Mouse (Mus musculus) MEL (cell line): ENCODE results near the gene Rad51d. TPM values are rescaled to one million over a fixed set of nuclear protein-coding genes. Genes with fewer than 3 reads are reported as not detected.

Experiments
- DNase-seq: peaks from one replicate; pipeline ENCODE4 v3.0.0; 2011; ENCODE audit warnings: low read depth, low spot score
- H3K27ac ChIP-seq: 2 replicates; pipeline ENCODE4 v1.5.1; 2012; ENCODE audit warnings: low read depth, mild to moderate bottlenecking, control low read depth, low read length, moderate library complexity; ENCODE audit not compliant: control insufficient read depth
- H3K27me3 ChIP-seq, 2 experiments: fragments of 150-350 bp in 1 of 2; sonication (generic) in 1 of 2; 2 replicates each; pipeline ENCODE4 v1.6.1; 2012; ENCODE audit warnings: low read length in 2 of 2, mild to moderate bottlenecking in 2 of 2, improper control_type of control experiment in 1 of 2, moderate library complexity in 1 of 2; ENCODE audit not compliant: insufficient read depth in 2 of 2, control insufficient read depth in 1 of 2
- H3K36me3 ChIP-seq, 2 experiments: 2 replicates each; pipeline ENCODE4 v1.6.1; 2012 to 2014; ENCODE audit warnings: low read length in 2 of 2, improper control_type of control experiment in 1 of 2, inconsistent platforms in 1 of 2, mild to moderate bottlenecking in 1 of 2; ENCODE audit not compliant: insufficient read depth in 2 of 2, control insufficient read depth in 1 of 2
- H3K4me1 ChIP-seq, 2 experiments: fragments of 150-350 bp in 1 of 2; sonication (generic) in 1 of 2; 2 replicates each; pipeline ENCODE4 v1.6.1; 2012; ENCODE audit warnings: low read length in 2 of 2, improper control_type of control experiment in 1 of 2, mild to moderate bottlenecking in 1 of 2; ENCODE audit not compliant: insufficient read depth in 2 of 2, control insufficient read depth in 1 of 2
- H3K4me3 ChIP-seq, 2 experiments: fragments of 150-350 bp in 1 of 2; sonication (generic) in 1 of 2; 2 replicates each; pipeline ENCODE4 v1.5.1; 2012; ENCODE audit warnings: low read depth in 2 of 2, low read length in 2 of 2, mild to moderate bottlenecking in 2 of 2, moderate library complexity in 2 of 2, control low read depth in 1 of 2, improper control_type of control experiment in 1 of 2; ENCODE audit not compliant: control insufficient read depth in 1 of 2, insufficient read depth in 1 of 2
- H3K79me2 ChIP-seq: 2 replicates; pipeline ENCODE4 v1.6.1; 2012; ENCODE audit warnings: mild to moderate bottlenecking, low read length, moderate library complexity; ENCODE audit not compliant: control insufficient read depth, poor library complexity, insufficient read depth
- H3K9ac ChIP-seq: 2 replicates; pipeline ENCODE4 v1.6.1; 2012; ENCODE audit warnings: low read depth, mild to moderate bottlenecking, control low read depth, low read length, moderate library complexity; ENCODE audit not compliant: control insufficient read depth, poor library complexity, severe bottlenecking
- H3K9me3 ChIP-seq: fragments of 150-350 bp; sonication (generic); replicated peaks from 2 replicates; pipeline ENCODE4 v1.6.1; 2012; ENCODE audit warnings: mild to moderate bottlenecking, low read length, improper control_type of control experiment, moderate library complexity; ENCODE audit not compliant: insufficient read depth
- BHLHE40 ChIP-seq: IDR thresholded peaks from 2 replicates; pipeline ENCODE4 v1.6.1; 2012; ENCODE audit warnings: low read depth, mild to moderate bottlenecking, inconsistent platforms, low read length, improper control_type of control experiment, borderline replicate concordance
- CHD1 ChIP-seq: IDR thresholded peaks from 2 replicates; pipeline ENCODE4 v1.6.1; 2012; ENCODE audit warnings: low read depth, mild to moderate bottlenecking, inconsistent platforms, low read length, improper control_type of control experiment
- CHD2 ChIP-seq: IDR thresholded peaks from 2 replicates; pipeline ENCODE4 v1.6.1; 2011; ENCODE audit warnings: low read length, improper control_type of control experiment
- CTCF ChIP-seq, 3 experiments: IDR thresholded peaks in 2 of 3; conservative IDR thresholded peaks in 1 of 3; 2 replicates each; pipeline ENCODE4 v1.5.1; 2011 to 2012; ENCODE audit warnings: low read length in 3 of 3, low read depth in 2 of 3, mild to moderate bottlenecking in 2 of 3, improper control_type of control experiment in 1 of 3, inconsistent platforms in 1 of 3, mixed read lengths in 1 of 3, moderate library complexity in 1 of 3; ENCODE audit not compliant: control insufficient read depth in 1 of 3, insufficient read depth in 1 of 3, poor library complexity in 1 of 3, severe bottlenecking in 1 of 3
- E2F4 ChIP-seq: IDR thresholded peaks from 2 replicates; pipeline ENCODE4 v1.6.1; 2011; ENCODE audit warnings: low read depth, low read length, improper control_type of control experiment, borderline replicate concordance
- EP300 ChIP-seq, 2 experiments: IDR thresholded peaks; 2 replicates each; pipeline ENCODE4 v1.6.1; 2011; ENCODE audit warnings: improper control_type of control experiment in 2 of 2, low read length in 2 of 2, low read depth in 1 of 2, mild to moderate bottlenecking in 1 of 2
- GATA1 ChIP-seq: IDR thresholded peaks from 2 replicates; pipeline ENCODE4 v1.6.1; 2011; ENCODE audit warnings: low read depth, low read length, improper control_type of control experiment
- HCFC1 ChIP-seq: IDR thresholded peaks from 2 replicates; pipeline ENCODE4 v1.6.1; 2012; ENCODE audit warnings: low read depth, mild to moderate bottlenecking, inconsistent platforms, low read length, improper control_type of control experiment, moderate library complexity
- MAFK ChIP-seq: IDR thresholded peaks from 2 replicates; pipeline ENCODE4 v1.6.1; 2011; ENCODE audit warnings: low read depth, mild to moderate bottlenecking, low read length, improper control_type of control experiment, borderline replicate concordance
- MAX ChIP-seq: IDR thresholded peaks from 2 replicates; pipeline ENCODE4 v1.6.1; 2011; ENCODE audit warnings: low read length, improper control_type of control experiment
- MAZ ChIP-seq: IDR thresholded peaks from 2 replicates; pipeline ENCODE4 v1.6.1; 2012; ENCODE audit warnings: low read depth, mild to moderate bottlenecking, inconsistent platforms, low read length, improper control_type of control experiment
- MXI1 ChIP-seq: IDR thresholded peaks from 2 replicates; pipeline ENCODE4 v1.6.1; 2011; ENCODE audit warnings: mild to moderate bottlenecking, low read depth, low read length, improper control_type of control experiment
- MYB ChIP-seq: IDR thresholded peaks from 2 replicates; pipeline ENCODE4 v1.6.1; 2011; ENCODE audit warnings: mild to moderate bottlenecking, low read depth, low read length, improper control_type of control experiment
- POLR2A ChIP-seq, 2 experiments: IDR thresholded peaks; 2 replicates each; pipeline ENCODE4 v1.6.1; 2011 to 2012; ENCODE audit warnings: low read length in 2 of 2, mild to moderate bottlenecking in 2 of 2, control low read depth in 1 of 2, improper control_type of control experiment in 1 of 2, low read depth in 1 of 2, moderate library complexity in 1 of 2; ENCODE audit not compliant: control insufficient read depth in 1 of 2, insufficient read depth in 1 of 2, poor library complexity in 1 of 2
- POLR2AphosphoS2 ChIP-seq: IDR thresholded peaks from 2 replicates; pipeline ENCODE4 v1.6.1; 2011; ENCODE audit warnings: low read length, improper control_type of control experiment
- POLR2AphosphoS5 ChIP-seq: IDR thresholded peaks from 2 replicates; pipeline ENCODE4 v1.6.1; 2012; ENCODE audit warnings: low read depth, borderline replicate concordance, mild to moderate bottlenecking, inconsistent platforms, low read length, moderate library complexity, mixed read lengths
- RAD21 ChIP-seq: IDR thresholded peaks from 2 replicates; pipeline ENCODE4 v1.6.1; 2011; ENCODE audit warnings: mild to moderate bottlenecking, low read depth, low read length, improper control_type of control experiment
- RCOR1 ChIP-seq: IDR thresholded peaks from 2 replicates; pipeline ENCODE4 v1.6.1; 2012; ENCODE audit warnings: low read depth, mild to moderate bottlenecking, inconsistent platforms, low read length, improper control_type of control experiment
- TAL1 ChIP-seq: IDR thresholded peaks from 2 replicates; pipeline ENCODE4 v1.6.1; 2012; ENCODE audit warnings: mild to moderate bottlenecking, inconsistent platforms, low read length, moderate library complexity, mixed read lengths
- TBP ChIP-seq: IDR thresholded peaks from 2 replicates; pipeline ENCODE4 v1.8.0; 2011; ENCODE audit warnings: low read depth, low read length, improper control_type of control experiment
- TCF12 ChIP-seq: IDR thresholded peaks from 2 replicates; pipeline ENCODE4 v1.6.1; 2014; ENCODE audit warnings: low read depth, mild to moderate bottlenecking, inconsistent platforms, low read length, improper control_type of control experiment, moderate library complexity
- UBTF ChIP-seq: IDR thresholded peaks from 2 replicates; pipeline ENCODE4 v1.6.1; 2012; ENCODE audit warnings: low read depth, mild to moderate bottlenecking, inconsistent platforms, low read length, improper control_type of control experiment, moderate library complexity, borderline replicate concordance; ENCODE audit not compliant: insufficient read depth
- USF1 ChIP-seq: IDR thresholded peaks from 2 replicates; pipeline ENCODE4 v1.6.1; 2014; ENCODE audit warnings: low read depth, mild to moderate bottlenecking, inconsistent platforms, low read length, improper control_type of control experiment, moderate library complexity
- USF2 ChIP-seq, 2 experiments: IDR thresholded peaks; 2 replicates each; pipeline ENCODE4 v1.6.1; 2011 to 2012; ENCODE audit warnings: improper control_type of control experiment in 2 of 2, low read length in 2 of 2, borderline replicate concordance in 1 of 2, inconsistent platforms in 1 of 2, low read depth in 1 of 2, mild to moderate bottlenecking in 1 of 2; ENCODE audit not compliant: insufficient read depth in 1 of 2
- ZMIZ1 ChIP-seq: IDR thresholded peaks from 2 replicates; pipeline ENCODE4 v1.6.1; 2012; ENCODE audit warnings: low read depth, mild to moderate bottlenecking, inconsistent platforms, low read length, improper control_type of control experiment, moderate library complexity
- ZNF384 ChIP-seq: IDR thresholded peaks from 2 replicates; pipeline ENCODE4 v1.6.1; 2012; ENCODE audit warnings: low read depth, mild to moderate bottlenecking, inconsistent platforms, low read length, improper control_type of control experiment
- polyA plus RNA-seq, 2 experiments: library from polyadenylated mRNA; stranded (reverse) in 1 of 2; unstranded in 1 of 2; fragments of >175 nt in 1 of 2; fragments of >200 nt in 1 of 2; gene quantifications; 2 replicates each; pipeline versions ENCODE4 v1.2.1 to v1.2.4; 2012; ENCODE audit warnings: low replicate concordance in 2 of 2, low read depth in 1 of 2; ENCODE audit not compliant: insufficient read length in 2 of 2, insufficient read depth in 1 of 2, missing spikeins in 1 of 2
- total RNA-seq: library from RNA; depleted of rRNA; stranded (reverse); fragments of 300-350 nt; gene quantifications from 2 replicates; pipeline ENCODE4 v1.2.3, GENCODE M21; 2012

Gene Rad51d
- total and polyA plus RNA-seq, 3 experiments, result 21.1 to 30.0 TPM; not detected in 1

DNA sequence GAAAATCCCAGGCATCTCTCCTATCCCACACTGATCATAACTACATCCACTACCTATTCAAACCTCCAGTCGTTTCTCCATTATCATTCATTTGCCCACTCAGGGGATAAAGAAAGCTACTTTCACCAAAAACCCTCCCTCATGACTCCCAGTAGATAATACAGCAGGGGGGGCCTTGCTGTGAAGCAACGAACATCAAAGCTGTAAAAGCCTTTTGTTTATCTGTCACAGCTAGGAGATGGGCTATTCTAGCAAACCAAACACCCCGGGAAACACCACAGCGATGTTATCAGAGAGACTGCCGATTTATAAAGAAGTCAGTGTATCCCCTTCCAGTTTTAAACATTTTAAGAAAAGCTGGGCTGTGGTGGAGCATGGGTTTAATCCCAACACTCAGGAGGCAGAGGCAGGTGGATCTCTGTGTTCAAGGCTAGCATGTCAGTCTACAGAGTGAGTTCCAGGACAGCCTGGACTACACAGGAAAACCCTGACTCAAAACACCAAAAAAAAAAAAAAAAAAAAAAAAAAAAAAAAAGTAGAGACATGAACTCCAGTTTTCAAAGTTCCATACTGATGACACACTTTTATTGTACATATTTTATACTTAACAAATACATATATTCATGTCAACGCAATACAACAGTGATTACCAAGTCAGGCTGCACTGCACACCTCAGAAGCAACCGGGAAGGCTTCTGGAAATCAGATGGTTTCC, 23.4 kb downstream of the Rad51d start (continued):
- TF ChIP-seq POLR2AphosphoS5 (no peak), CHD2 (no peak), MXI1 (peak; percentile 36; the same call in 1 of the 2 replicates)
- TF ChIP-seq, all 39 proteins: peak for 9

DNA sequence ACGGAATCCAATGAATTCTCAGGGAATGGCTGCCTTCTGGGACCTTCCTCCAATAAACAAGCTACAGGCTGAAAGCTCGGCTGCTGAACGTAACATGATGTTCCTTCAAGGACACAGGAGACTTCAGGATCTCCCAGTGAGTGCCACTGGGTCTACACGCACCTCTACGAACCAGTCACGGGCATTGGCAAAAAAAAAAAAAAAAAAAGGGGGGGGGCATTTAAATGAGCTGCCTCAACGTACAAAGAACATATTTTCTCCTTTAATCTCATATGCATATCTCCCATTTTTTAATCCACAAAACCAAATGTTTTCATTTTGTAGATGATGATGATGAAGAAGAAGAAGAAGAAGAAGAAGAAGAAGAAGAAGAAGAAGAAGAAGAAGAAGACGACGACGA, 24.5 kb downstream of the Rad51d start:
- no peak for DNase-seq
- no peaks in the 10 kb centered on the region for H3K27me3 ChIP-seq
- H3K79me2 ChIP-seq, result peaks cover 15% of the 10 kb centered on the region
- peaks cover 21 to 40% of the 10 kb centered on the region in 2 experiments for H3K4me1 ChIP-seq
- H3K9me3 ChIP-seq, result no peaks in the 10 kb centered on the region
- H3K4me3 ChIP-seq, result peak overlapping the region in 1 of 2 experiments; percentile 39; a peak in 2 of 4 replicates
- peak; percentile 60 for TF ChIP-seq ZNF384
- TF ChIP-seq GATA1, result no peak
- TF ChIP-seq TAL1, result no peak
- no peak for TF ChIP-seq USF2 (IDR thresholded peaks at IDR 0.05; ENCODE audit: borderline replicate concordance in 1 of 2, insufficient read depth in 1 of 2, low read depth in 1 of 2, low read length in 2 of 2)
- TF ChIP-seq MYB, result no peak
- no peak for TF ChIP-seq UBTF
- TF ChIP-seq CHD1, result no peak
- no peak for TF ChIP-seq CTCF (IDR thresholded peaks at IDR 0.05 in 2 of 3, conservative IDR thresholded peaks at IDR 0.05 in 1 of 3; ENCODE audit: control insufficient read depth in 1 of 3, insufficient read depth in 1 of 3, low read depth in 2 of 3, low read length in 3 of 3, poor library complexity in 1 of 3, severe bottlenecking in 1 of 3)
- H3K27ac ChIP-seq, result no peak overlapping the region
- H3K36me3 ChIP-seq, result peaks cover 0 to 43% of the 10 kb centered on the region in 2 experiments; a peak in 2 of 4 replicates
- peak overlapping the region; percentile 57 for H3K9ac ChIP-seq

DNA sequence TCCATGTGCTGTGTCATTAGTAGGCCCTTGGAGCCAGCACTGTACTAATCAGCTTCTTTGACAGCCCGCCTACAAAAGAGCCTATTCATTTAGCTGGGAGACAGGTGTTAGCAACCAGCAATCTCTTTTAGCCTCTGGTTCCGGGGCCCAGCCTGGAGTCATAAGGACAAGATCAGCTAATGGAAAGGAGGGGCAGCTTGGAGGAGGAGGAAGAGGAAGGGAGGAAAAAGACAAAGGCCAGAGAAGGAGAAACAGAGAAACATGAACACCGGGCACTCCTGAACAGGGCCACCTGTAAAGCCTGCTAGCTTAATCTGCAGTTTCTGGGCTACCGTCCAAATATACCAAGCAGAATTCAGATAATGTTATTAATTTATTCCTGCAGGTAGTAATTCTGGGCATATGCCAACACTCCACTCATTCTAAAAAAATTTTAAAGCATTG, 26.9 kb downstream of the Rad51d start:
- Histone ChIP-seq H3K9ac (no peak overlapping the region), H3K27ac (no peak overlapping the region), H3K36me3 (peaks cover 0 to 36% of the 10 kb centered on the region in 2 experiments; a peak in 2 of 4 replicates), H3K9me3 (no peaks in the 10 kb centered on the region), H3K27me3 (no peaks in the 10 kb centered on the region), H3K4me1 (peaks cover 21 to 36% of the 10 kb centered on the region in 2 experiments), H3K79me2 (peaks cover 2% of the 10 kb centered on the region; the same call in 1 of the 2 replicates), H3K4me3 (no peak overlapping the region)
- DNase-seq, result peak; percentile 48
- TF ChIP-seq E2F4 (no peak), RAD21 (no peak), USF1 (no peak), MAX (no peak), ZNF384 (peak; percentile 36), HCFC1 (no peak), MAZ (no peak), POLR2AphosphoS2 (no peak), USF2 (IDR thresholded peaks at IDR 0.05; ENCODE audit: borderline replicate concordance in 1 of 2, insufficient read depth in 1 of 2, low read depth in 1 of 2, low read length in 2 of 2) (no peak), RCOR1 (0 out of 2 replicates have a peak, but pooled peaks have one; percentile 28), MAFK (no peak), CTCF (IDR thresholded peaks at IDR 0.05 in 2 of 3, conservative IDR thresholded peaks at IDR 0.05 in 1 of 3; ENCODE audit: control insufficient read depth in 1 of 3, insufficient read depth in 1 of 3, low read depth in 2 of 3, low read length in 3 of 3, poor library complexity in 1 of 3, severe bottlenecking in 1 of 3) (no peak), ZMIZ1 (no peak), BHLHE40 (no peak), MXI1 (peak; percentile 18; the same call in 1 of the 2 replicates), EP300 (IDR thresholded peaks at IDR 0.05; ENCODE audit: low read depth in 1 of 2, low read length in 2 of 2) (peak in 1 of 2 experiments; percentile 64; a peak in 2 of 4 replicates), UBTF (no peak), POLR2A (IDR thresholded peaks at IDR 0.05; ENCODE audit: control insufficient read depth in 1 of 2, insufficient read depth in 1 of 2, low read depth in 1 of 2, low read length in 2 of 2, poor library complexity in 1 of 2) (no peak), POLR2AphosphoS5 (no peak), TCF12 (0 out of 2 replicates have a peak, but pooled peaks have one; percentile 27), TBP (no peak), MYB (no peak)
